ENCODE assay signal across 21 mouse cellular contexts in genomic region chr11:107323173-107323572, GRCm38 (mm10).
DNase-seq lines count a peak whose midpoint lies in the region; ATAC-seq lines count a peak whose summit lies in the region.
"Had no signal": no experiment of that assay in that cellular context is flagged by ENCODE, and none has a peak within 500 bp of the region (broad histone marks: within the 10 kb centered on the region; RNA-seq: fewer than 3 reads in every experiment).

No protein-coding gene starts in this region.

- DNase-seq in frontal cortex, postnatal 36 days (ENCODE audit: low spot score in 2 of 2) = no peak
- DNase-seq in limb, embryonic 10.5 days (ENCODE audit: low spot score) = no peak
- DNase-seq in intestine, embryonic 14.5 days (ENCODE audit: low spot score) = no peak
- DNase-seq in retina, embryonic 14.5 days (ENCODE audit: low spot score) = peak; percentile 52
- DNase-seq in embryo, embryonic 10.5 days (ENCODE audit: low spot score) = no peak
- DNase-seq: adrenal gland, adult 2 months; B cell, adult 2 months; cerebellum, adult 8-10 months; kidney, postnatal 4 days; lung, postnatal 36 days; right cerebral cortex, postnatal 14 days; spleen, adult 18-20 months had no signal

- H3K4me2 ChIP-seq in limb, embryonic 12.5 days = no peak overlapping the region
- peak overlapping the region; percentile 25; the same call in 1 of the 2 replicates for H3K4me2 ChIP-seq in intestine, embryonic 14.5 days (ENCODE audit: low read length)
- H3K4me2 ChIP-seq: heart, embryonic 13.5 days; hindbrain, embryonic 13.5 days; limb, embryonic 15.5 days; liver, embryonic 15.5 days; lung, embryonic 15.5 days had no signal

- peak; percentile 34; the same call in 1 of the 2 replicates for ATAC-seq in frontal cortex, adult (ENCODE audit: low TSS enrichment)
- ATAC-seq in limb, embryonic 12.5 days (ENCODE audit: insufficient number of reproducible peaks, insufficient read depth, low FRiP score, low TSS enrichment, low read depth) = no peak
- no peak for ATAC-seq in intestine, embryonic 14.5 days (replicated peaks; ENCODE audit: low FRiP score, low TSS enrichment, low read depth)
- ATAC-seq: inflammation-experienced regulatory T-cells, adult 6 months had no signal

- no peaks in the 10 kb centered on the region for H3K27me3 ChIP-seq in limb, embryonic 12.5 days
- no peaks in the 10 kb centered on the region for H3K27me3 ChIP-seq in limb, embryonic 10.5 days (ENCODE audit: low read depth, poor library complexity, severe bottlenecking)
- no peaks in the 10 kb centered on the region for H3K27me3 ChIP-seq in intestine, embryonic 14.5 days (replicated peaks; ENCODE audit: control insufficient read depth, insufficient read depth, low read length)
- H3K27me3 ChIP-seq: heart, embryonic 13.5 days; hindbrain, embryonic 13.5 days; limb, embryonic 15.5 days; liver, embryonic 15.5 days; lung, embryonic 15.5 days; megakaryocyte, embryonic 14.5 days had no signal

- no peak overlapping the region for H3K9ac ChIP-seq in limb, embryonic 12.5 days (replicated peaks)
- no peak overlapping the region for H3K9ac ChIP-seq in intestine, embryonic 14.5 days (ENCODE audit: low read length)
- H3K9ac ChIP-seq: heart, embryonic 13.5 days; hindbrain, embryonic 13.5 days; limb, embryonic 15.5 days; liver, embryonic 15.5 days; lung, embryonic 15.5 days had no signal

- peaks cover 9% of the 10 kb centered on the region; the same call in 1 of the 2 replicates for H3K9me3 ChIP-seq in limb, embryonic 12.5 days
- H3K9me3 ChIP-seq in limb, embryonic 10.5 days (replicated peaks) = no peaks in the 10 kb centered on the region
- H3K9me3 ChIP-seq in intestine, embryonic 14.5 days (ENCODE audit: control insufficient read depth, low read length) = no peaks in the 10 kb centered on the region
- H3K9me3 ChIP-seq: heart, embryonic 13.5 days; hindbrain, embryonic 13.5 days; limb, embryonic 15.5 days; liver, embryonic 15.5 days; lung, embryonic 15.5 days had no signal

- 0 out of 2 replicates have a peak overlapping the region, but pooled peaks have one; percentile 35 for H3K27ac ChIP-seq in limb, embryonic 12.5 days
- H3K27ac ChIP-seq in limb, embryonic 10.5 days = no peak overlapping the region
- peak overlapping the region; percentile 65 for H3K27ac ChIP-seq in intestine, embryonic 14.5 days (ENCODE audit: low read depth)
- H3K27ac ChIP-seq: heart, embryonic 13.5 days; hindbrain, embryonic 13.5 days; limb, embryonic 15.5 days; liver, embryonic 15.5 days; lung, embryonic 15.5 days had no signal

- peaks cover 21% of the 10 kb centered on the region; the same call in 1 of the 2 replicates for H3K36me3 ChIP-seq in limb, embryonic 12.5 days
- H3K36me3 ChIP-seq in limb, embryonic 10.5 days = peaks cover 40% of the 10 kb centered on the region
- H3K36me3 ChIP-seq in intestine, embryonic 14.5 days (ENCODE audit: control insufficient read depth, insufficient read depth, low read length) = no peaks in the 10 kb centered on the region
- H3K36me3 ChIP-seq: liver, embryonic 15.5 days; lung, embryonic 15.5 days had no signal

- H3K4me3 ChIP-seq in limb, embryonic 12.5 days (replicated peaks) = no peak overlapping the region
- H3K4me3 ChIP-seq in limb, embryonic 10.5 days = no peak overlapping the region
- no peak overlapping the region for H3K4me3 ChIP-seq in intestine, embryonic 14.5 days (ENCODE audit: low read depth, low read length)
- H3K4me3 ChIP-seq: heart, embryonic 13.5 days; hindbrain, embryonic 13.5 days; limb, embryonic 15.5 days; liver, embryonic 15.5 days; lung, embryonic 15.5 days; megakaryocyte, embryonic 14.5 days had no signal

- WGBS in limb, embryonic 12.5 days = 67% methylated on average over 18 of the region's 18 CpGs
- WGBS in limb, embryonic 10.5 days = 87% methylated on average over 18 of the region's 18 CpGs
- 47% methylated on average over 18 of the region's 18 CpGs for WGBS in intestine, embryonic 14.5 days

- no peaks in the 10 kb centered on the region for H3K4me1 ChIP-seq in limb, embryonic 12.5 days (replicated peaks)
- H3K4me1 ChIP-seq in limb, embryonic 10.5 days = 0 out of 2 replicates have a peak, but pooled peaks cover 3% of the 10 kb centered on the region
- 0 out of 2 replicates have a peak, but pooled peaks cover 3% of the 10 kb centered on the region for H3K4me1 ChIP-seq in intestine, embryonic 14.5 days (replicated peaks; ENCODE audit: control insufficient read depth, insufficient read depth, low read length)
- H3K4me1 ChIP-seq: limb, embryonic 15.5 days had no signal
